Mouse (Mus musculus) spleen, postnatal 36 days (tissue): ENCODE data around the gene Olfr1537.

Experiments used
- DNase-seq, 2 experiments: peaks; one replicate each; pipeline ENCODE4 v3.0.0; 2022; ENCODE audit warnings: low spot score in 2 of 2, mixed read lengths in 1 of 2

The Olfr1537 gene

GRCm38 (mm10) chr9:39249894-39250293 lies at the start of gene Olfr1537:
TSS of gene Olfr1537 (minus strand) at chr9:39249994.
- no peak for DNase-seq

GRCm38 (mm10) chr9:39287136-39287535 lies 37.3 kb upstream of the Olfr1537 start:
- no peak for DNase-seq

- DNase-seq: no peak
Observed at GRCm38 (mm10) chr9:39276718-39277117, 26.9 kb upstream of the Olfr1537 start, which contains the start of gene Olfr945. TSS of gene Olfr945 (minus strand) at chr9:39276818.

GRCm38 (mm10) chr9:39201620-39202019 lies 48.2 kb downstream of the Olfr1537 start, which contains the start of gene Olfr944:
TSS of gene Olfr944 (plus strand) at chr9:39201920.
- no peak for DNase-seq
